Mouse (Mus musculus): ENCODE data around the gene Pcdh15. TPM values are rescaled to one million over a fixed set of nuclear protein-coding genes. Genes with fewer than 3 reads are reported as not detected.
A peak's percentile ranks its signal among the peaks of the same experiment; 100 is the strongest.

Gene Pcdh15
- polyA plus RNA-seq, 1 experiment from 2014 or later, result 2.0 TPM

DNA sequence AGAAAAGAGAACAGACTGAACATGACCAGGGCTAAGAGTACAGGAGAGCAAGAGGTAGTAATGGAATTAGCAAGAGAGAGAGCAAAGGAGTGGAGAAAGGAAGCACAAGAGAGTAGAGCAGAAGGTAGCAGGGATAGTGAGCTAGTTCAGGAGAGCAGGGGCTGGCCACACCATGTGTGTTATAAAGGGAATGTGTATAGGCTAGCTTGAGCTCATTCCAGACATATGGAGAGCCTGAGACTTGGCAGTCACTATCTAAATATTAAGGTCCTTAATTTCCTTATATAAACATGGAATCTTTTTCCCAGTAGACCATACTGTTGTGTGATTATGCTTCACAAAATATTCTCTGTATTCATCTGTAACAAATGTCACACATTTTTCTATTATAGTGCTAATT, 1159.5 kb downstream of the Pcdh15 start:
- H3K9ac ChIP-seq (ENCODE audit: low read depth, low read length), result no peak overlapping the region
- no peaks in the 10 kb centered on the region for H3K27me3 ChIP-seq (ENCODE audit: control insufficient read depth, insufficient read depth, low read length)
- H3K36me3 ChIP-seq (ENCODE audit: control insufficient read depth, insufficient read depth, low read length), result no peaks in the 10 kb centered on the region
- no peak overlapping the region for H3K27ac ChIP-seq (ENCODE audit: low read depth, low read length)
- no peaks in the 10 kb centered on the region for H3K9me3 ChIP-seq (ENCODE audit: control insufficient read depth, low read length)
- no peak overlapping the region for H3K4me2 ChIP-seq (replicated peaks; ENCODE audit: low read depth, low read length)
- DNase-seq (ENCODE audit: low spot score), result no peak
- no peak overlapping the region for H3K4me3 ChIP-seq (ENCODE audit: low read depth, low read length)
- no peak for ATAC-seq (ENCODE audit: low FRiP score)
- H3K4me1 ChIP-seq (replicated peaks; ENCODE audit: control insufficient read depth, insufficient read depth, low read length), result no peaks in the 10 kb centered on the region

DNA sequence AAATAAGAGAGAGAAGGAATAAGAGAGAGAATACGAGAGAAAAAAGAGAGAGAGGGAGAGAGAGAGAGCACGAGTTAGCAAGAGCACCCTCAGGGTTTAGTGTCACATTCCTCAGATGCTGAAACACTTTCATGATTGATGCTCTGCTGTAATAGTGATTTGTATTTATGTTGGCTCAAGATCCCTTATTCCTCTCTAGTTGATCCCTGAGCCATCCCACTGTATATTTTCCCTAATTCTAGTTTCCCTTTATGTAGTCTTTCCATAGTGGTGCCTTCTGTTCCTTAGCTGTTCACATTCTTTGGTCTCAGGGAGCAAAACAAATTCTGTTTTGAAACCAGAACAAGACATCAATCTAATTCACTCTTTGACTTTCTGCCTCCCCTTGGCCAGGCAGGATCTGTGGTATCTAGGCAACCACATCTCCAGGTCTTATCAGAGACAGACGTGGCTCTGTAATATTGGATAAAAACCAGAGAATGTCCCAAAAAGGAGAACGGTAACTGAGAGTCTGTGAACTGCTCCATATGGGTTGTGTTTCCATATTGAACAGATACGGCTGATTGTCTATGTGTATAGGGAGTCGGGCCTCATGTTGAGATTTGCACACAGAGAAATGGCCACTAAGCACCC, 1170.6 kb downstream of the Pcdh15 start:
- Histone ChIP-seq H3K4me3 (ENCODE audit: low read depth, low read length) (no peak overlapping the region), H3K27me3 (ENCODE audit: control insufficient read depth, insufficient read depth, low read length) (no peaks in the 10 kb centered on the region), H3K4me1 (replicated peaks; ENCODE audit: control insufficient read depth, insufficient read depth, low read length) (no peaks in the 10 kb centered on the region), H3K4me2 (replicated peaks; ENCODE audit: low read depth, low read length) (no peak overlapping the region), H3K9me3 (ENCODE audit: control insufficient read depth, low read length) (no peaks in the 10 kb centered on the region), H3K36me3 (ENCODE audit: control insufficient read depth, insufficient read depth, low read length) (no peaks in the 10 kb centered on the region), H3K9ac (ENCODE audit: low read depth, low read length) (no peak overlapping the region), H3K27ac (ENCODE audit: low read depth, low read length) (no peak overlapping the region)
- no peak for DNase-seq (ENCODE audit: low spot score)
- no peak for ATAC-seq (ENCODE audit: low FRiP score)
- 70% methylated on average over 6 of the region's 6 CpGs for WGBS

DNA sequence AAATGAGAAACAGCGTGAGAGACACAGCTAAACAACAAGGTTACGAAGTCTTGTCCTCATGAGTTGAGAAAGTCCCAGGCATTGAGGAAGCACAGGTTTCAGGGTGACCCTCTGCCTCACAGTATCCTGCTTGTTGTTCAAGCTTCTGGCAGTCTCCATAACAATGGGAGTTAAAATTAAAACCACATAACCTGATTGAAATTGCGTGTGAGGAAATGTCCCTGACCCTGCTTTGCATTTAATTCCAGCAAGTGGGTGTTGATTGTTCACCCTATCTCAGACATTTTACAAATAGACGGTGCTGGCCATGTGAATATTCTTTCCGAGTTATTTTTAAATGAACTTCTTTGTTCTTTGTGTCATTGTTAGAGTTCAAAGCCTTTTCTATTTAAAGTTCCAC, 1171.8 kb downstream of the Pcdh15 start:
- WGBS, result 86% methylated on average over 5 of the region's 5 CpGs
- no peak overlapping the region for H3K27ac ChIP-seq (ENCODE audit: low read depth, low read length)
- H3K4me3 ChIP-seq (ENCODE audit: low read depth, low read length), result no peak overlapping the region
- H3K4me1 ChIP-seq (replicated peaks; ENCODE audit: control insufficient read depth, insufficient read depth, low read length), result no peaks in the 10 kb centered on the region
- DNase-seq (ENCODE audit: low spot score) (no peak), ATAC-seq (ENCODE audit: low FRiP score) (no peak)
- no peaks in the 10 kb centered on the region for H3K36me3 ChIP-seq (ENCODE audit: control insufficient read depth, insufficient read depth, low read length)
- no peak overlapping the region for H3K9ac ChIP-seq (ENCODE audit: low read depth, low read length)
- H3K9me3 ChIP-seq (ENCODE audit: control insufficient read depth, low read length), result no peaks in the 10 kb centered on the region
- no peak overlapping the region for H3K4me2 ChIP-seq (replicated peaks; ENCODE audit: low read depth, low read length)
- no peaks in the 10 kb centered on the region for H3K27me3 ChIP-seq (ENCODE audit: control insufficient read depth, insufficient read depth, low read length)

DNA sequence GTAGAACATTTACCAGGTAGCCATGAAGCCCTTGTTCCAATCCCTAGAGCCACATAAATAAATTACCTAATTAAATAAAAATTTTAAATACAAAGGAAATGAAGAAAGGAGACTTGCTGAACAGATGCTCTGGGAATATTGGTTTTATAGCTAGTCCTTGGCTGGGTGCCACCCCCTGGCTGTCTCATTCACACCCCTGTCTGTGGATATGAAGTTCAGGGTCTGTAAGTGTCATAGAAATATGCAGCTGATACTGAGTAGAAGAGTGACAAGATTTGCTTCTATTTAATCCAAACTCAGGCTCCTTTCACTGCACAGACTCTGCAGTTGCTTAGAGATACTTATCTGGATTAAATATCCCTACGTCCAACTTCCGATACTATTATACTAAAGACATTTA, 1205.0 kb downstream of the Pcdh15 start:
- DNase-seq (ENCODE audit: low spot score) (no peak), ATAC-seq (ENCODE audit: low FRiP score) (no peak)
- no peaks in the 10 kb centered on the region for H3K27me3 ChIP-seq (ENCODE audit: control insufficient read depth, insufficient read depth, low read length)
- no peak overlapping the region for H3K27ac ChIP-seq (ENCODE audit: low read depth, low read length)
- no peaks in the 10 kb centered on the region for H3K36me3 ChIP-seq (ENCODE audit: control insufficient read depth, insufficient read depth, low read length)
- WGBS, result 99% methylated on average over 2 of the region's 2 CpGs
- H3K4me1 ChIP-seq (replicated peaks; ENCODE audit: control insufficient read depth, insufficient read depth, low read length), result no peaks in the 10 kb centered on the region
- H3K4me2 ChIP-seq (replicated peaks; ENCODE audit: low read depth, low read length), result no peak overlapping the region
- H3K9ac ChIP-seq (ENCODE audit: low read depth, low read length), result no peak overlapping the region
- H3K9me3 ChIP-seq (ENCODE audit: control insufficient read depth, low read length), result no peaks in the 10 kb centered on the region
- no peak overlapping the region for H3K4me3 ChIP-seq (ENCODE audit: low read depth, low read length)

DNA sequence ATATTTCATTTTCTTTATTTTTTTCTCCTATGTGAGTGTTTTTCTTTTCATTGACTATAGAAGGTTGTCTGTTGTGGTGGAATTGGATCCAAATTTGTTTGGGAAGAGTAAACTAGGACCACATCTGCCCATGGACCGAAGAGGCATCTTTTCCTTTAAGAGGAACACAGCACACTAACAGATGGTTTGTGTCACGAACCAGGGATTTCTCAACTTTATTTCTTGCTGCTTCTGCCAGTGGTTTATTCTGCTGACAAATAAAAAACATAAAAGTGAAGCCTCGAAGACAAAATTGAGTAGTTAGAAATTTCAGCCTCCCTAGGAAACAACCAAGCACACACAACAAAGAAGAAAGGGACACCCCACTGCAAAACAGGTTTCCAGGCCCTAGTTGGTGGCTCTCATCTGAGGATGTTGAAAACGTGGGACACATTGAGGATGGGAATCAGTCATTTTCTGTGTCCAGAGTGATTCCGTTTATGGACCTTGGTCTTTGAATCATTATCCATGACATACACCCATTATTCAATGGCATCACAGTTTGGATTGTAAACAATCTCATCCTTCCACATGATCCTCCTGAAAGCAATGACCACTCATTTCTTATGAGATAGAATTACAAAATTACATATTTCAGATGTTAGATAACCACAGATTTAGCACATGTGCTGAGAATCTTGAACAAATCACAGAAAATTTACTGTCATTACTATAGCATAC, 1206.5 kb downstream of the Pcdh15 start:
- Histone ChIP-seq H3K27ac (ENCODE audit: low read depth, low read length) (no peak overlapping the region), H3K27me3 (ENCODE audit: control insufficient read depth, insufficient read depth, low read length) (no peaks in the 10 kb centered on the region), H3K9me3 (ENCODE audit: control insufficient read depth, low read length) (no peaks in the 10 kb centered on the region), H3K36me3 (ENCODE audit: control insufficient read depth, insufficient read depth, low read length) (no peaks in the 10 kb centered on the region), H3K4me1 (replicated peaks; ENCODE audit: control insufficient read depth, insufficient read depth, low read length) (no peaks in the 10 kb centered on the region), H3K4me3 (ENCODE audit: low read depth, low read length) (no peak overlapping the region), H3K9ac (ENCODE audit: low read depth, low read length) (no peak overlapping the region), H3K4me2 (replicated peaks; ENCODE audit: low read depth, low read length) (no peak overlapping the region)
- ATAC-seq (ENCODE audit: low FRiP score) (no peak), DNase-seq (ENCODE audit: low spot score) (no peak)
- 76% methylated on average over 5 of the region's 5 CpGs for WGBS

DNA sequence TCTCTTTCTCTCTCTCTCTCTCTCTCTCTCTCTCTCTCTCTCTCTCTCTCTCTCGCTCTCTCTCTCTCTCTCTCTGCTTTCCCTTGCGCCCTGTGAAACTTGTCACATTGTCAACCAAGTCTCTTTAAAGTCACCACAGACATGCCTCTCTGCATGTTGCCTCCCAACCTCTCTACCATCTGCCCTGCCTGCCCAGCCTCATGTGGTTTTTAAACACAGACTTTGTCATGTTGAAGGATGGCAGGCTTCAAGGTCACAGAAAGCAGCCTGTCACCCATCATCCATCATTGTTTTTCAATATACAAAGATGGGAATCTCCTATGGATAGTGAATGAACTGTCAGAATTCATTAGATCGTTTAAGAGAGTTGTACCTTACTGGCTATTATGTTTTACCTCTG, 1207.9 kb downstream of the Pcdh15 start:
- DNase-seq (ENCODE audit: low spot score) (peak; percentile 5), ATAC-seq (ENCODE audit: low FRiP score) (0 out of 2 replicates have a peak, but pooled peaks have one; percentile 32)
- H3K4me1 ChIP-seq (replicated peaks; ENCODE audit: control insufficient read depth, insufficient read depth, low read length), result no peaks in the 10 kb centered on the region

DNA sequence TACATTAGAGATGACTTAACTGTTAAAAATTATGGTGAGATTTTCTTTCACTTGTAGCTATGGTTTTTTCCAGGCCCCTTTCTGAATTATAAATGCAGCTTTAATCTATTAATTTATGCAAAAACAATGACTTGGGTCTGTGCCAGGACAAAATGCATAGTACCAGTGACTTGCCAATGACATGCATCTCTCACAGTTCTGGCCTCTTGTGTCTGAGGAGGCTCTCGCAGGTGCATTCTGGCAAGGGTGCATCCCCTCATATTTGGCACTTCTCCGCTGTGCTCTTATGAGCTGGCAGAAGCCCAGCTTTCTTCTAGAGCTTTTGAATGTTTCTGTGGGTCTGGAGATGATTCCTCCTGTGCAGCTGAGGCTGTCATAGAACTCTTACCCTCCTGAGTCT, 1216.9 kb downstream of the Pcdh15 start:
- Histone ChIP-seq H3K4me2 (replicated peaks; ENCODE audit: low read depth, low read length) (no peak overlapping the region), H3K9me3 (ENCODE audit: control insufficient read depth, low read length) (no peaks in the 10 kb centered on the region), H3K27ac (ENCODE audit: low read depth, low read length) (no peak overlapping the region), H3K36me3 (ENCODE audit: control insufficient read depth, insufficient read depth, low read length) (no peaks in the 10 kb centered on the region), H3K4me1 (replicated peaks; ENCODE audit: control insufficient read depth, insufficient read depth, low read length) (no peaks in the 10 kb centered on the region), H3K27me3 (ENCODE audit: control insufficient read depth, insufficient read depth, low read length) (no peaks in the 10 kb centered on the region), H3K4me3 (ENCODE audit: low read depth, low read length) (no peak overlapping the region), H3K9ac (ENCODE audit: low read depth, low read length) (no peak overlapping the region)
- 88% methylated on average over 2 of the region's 2 CpGs for WGBS
- ATAC-seq (ENCODE audit: low FRiP score) (no peak), DNase-seq (ENCODE audit: low spot score) (no peak)

More for the DNA sequence above, 1207.9 kb downstream of the Pcdh15 start:
- Histone ChIP-seq H3K36me3 (ENCODE audit: control insufficient read depth, insufficient read depth, low read length) (no peaks in the 10 kb centered on the region), H3K27me3 (ENCODE audit: control insufficient read depth, insufficient read depth, low read length) (no peaks in the 10 kb centered on the region), H3K4me3 (ENCODE audit: low read depth, low read length) (no peak overlapping the region), H3K9me3 (ENCODE audit: control insufficient read depth, low read length) (no peaks in the 10 kb centered on the region), H3K27ac (ENCODE audit: low read depth, low read length) (no peak overlapping the region), H3K4me2 (replicated peaks; ENCODE audit: low read depth, low read length) (no peak overlapping the region), H3K9ac (ENCODE audit: low read depth, low read length) (no peak overlapping the region)
- WGBS, result 77% methylated on average over 3 of the region's 3 CpGs

DNA sequence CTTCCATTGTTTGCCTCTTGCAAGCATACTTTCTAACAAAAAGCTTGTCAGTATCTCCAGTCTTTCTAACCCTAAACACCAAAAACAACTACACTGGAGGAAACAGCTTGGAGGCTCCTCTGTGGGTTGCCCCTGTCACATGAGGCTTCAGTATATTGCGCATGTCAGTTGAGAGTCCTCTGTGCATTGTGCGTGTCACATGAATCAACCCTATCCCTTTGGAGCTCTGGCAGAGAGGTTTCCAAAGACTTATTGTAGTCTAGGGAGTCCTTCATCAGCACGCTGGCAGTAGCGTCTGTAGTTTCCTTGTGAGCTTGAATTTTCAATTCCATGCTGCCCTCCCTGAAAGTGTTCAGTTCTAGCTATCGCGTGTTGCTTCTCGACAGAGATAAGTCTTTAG, 1236.3 kb downstream of the Pcdh15 start:
- Histone ChIP-seq H3K36me3 (ENCODE audit: control insufficient read depth, insufficient read depth, low read length) (no peaks in the 10 kb centered on the region), H3K4me1 (replicated peaks; ENCODE audit: control insufficient read depth, insufficient read depth, low read length) (no peaks in the 10 kb centered on the region), H3K4me2 (replicated peaks; ENCODE audit: low read depth, low read length) (no peak overlapping the region), H3K27me3 (ENCODE audit: control insufficient read depth, insufficient read depth, low read length) (no peaks in the 10 kb centered on the region), H3K27ac (ENCODE audit: low read depth, low read length) (no peak overlapping the region), H3K9me3 (ENCODE audit: control insufficient read depth, low read length) (no peaks in the 10 kb centered on the region), H3K4me3 (ENCODE audit: low read depth, low read length) (no peak overlapping the region), H3K9ac (ENCODE audit: low read depth, low read length) (no peak overlapping the region)
- 91% methylated on average over 7 of the region's 7 CpGs for WGBS
- ATAC-seq (ENCODE audit: low FRiP score), result no peak
- DNase-seq (ENCODE audit: low spot score), result no peak

Measured in hindbrain, embryonic 11.5 days (tissue).